Mouse (Mus musculus): ENCODE measurements around the gene Gimap8. TPM values are rescaled to one million over a fixed set of nuclear protein-coding genes. Genes with fewer than 3 reads are reported as not detected.
"Not testable (repeated sequence)": the region's sequence is repeated elsewhere in the genome, so short reads cannot be mapped to it uniquely, and the experiment has no call there.

Gene Gimap8
- polyA plus RNA-seq, 1 experiment = 1.3 TPM

DNA sequence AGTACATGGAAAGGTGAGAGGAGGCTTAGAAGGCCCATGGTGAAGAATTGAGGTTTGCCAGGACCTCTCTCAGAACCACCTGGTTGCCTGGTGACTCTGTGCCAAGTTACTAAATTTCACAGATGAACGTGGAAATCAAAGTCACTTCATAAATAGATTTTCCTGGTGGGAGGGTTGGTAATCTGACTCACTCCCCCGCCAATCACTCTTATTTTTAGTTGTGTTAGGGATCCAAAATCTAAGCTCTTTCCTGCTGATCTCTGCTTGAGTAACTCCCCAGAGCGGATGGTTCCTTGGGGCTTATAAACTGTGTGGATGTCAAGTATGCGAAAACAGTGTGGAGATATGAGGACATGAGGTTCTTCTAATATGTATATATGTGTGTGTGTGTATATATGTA is 35.2 kb downstream of the Gimap8 start:
- TF ChIP-seq POLR2A (IDR thresholded peaks at IDR 0.05; ENCODE audit: borderline replicate concordance, insufficient read depth, low read length) (no peak), CTCF (IDR thresholded peaks at IDR 0.05; ENCODE audit: borderline replicate concordance, insufficient read depth, low read depth, low read length) (no peak)
- Histone ChIP-seq H3K27ac (ENCODE audit: insufficient read depth, low read length) (no peak overlapping the region), H3K4me1 (ENCODE audit: control insufficient read depth, insufficient read depth, low read length) (no peaks in the 10 kb centered on the region; the same call in 1 of the 2 replicates), H3K27me3 (ENCODE audit: control insufficient read depth, insufficient read depth, low read length) (no peaks in the 10 kb centered on the region), H3K4me3 (replicated peaks; ENCODE audit: insufficient read depth, low read depth, low read length) (no peak overlapping the region)
- 17% methylated on average over 4 of the region's 4 CpGs for WGBS
- DNase-seq = peak in 1 of 2 experiments; percentile 4

DNA sequence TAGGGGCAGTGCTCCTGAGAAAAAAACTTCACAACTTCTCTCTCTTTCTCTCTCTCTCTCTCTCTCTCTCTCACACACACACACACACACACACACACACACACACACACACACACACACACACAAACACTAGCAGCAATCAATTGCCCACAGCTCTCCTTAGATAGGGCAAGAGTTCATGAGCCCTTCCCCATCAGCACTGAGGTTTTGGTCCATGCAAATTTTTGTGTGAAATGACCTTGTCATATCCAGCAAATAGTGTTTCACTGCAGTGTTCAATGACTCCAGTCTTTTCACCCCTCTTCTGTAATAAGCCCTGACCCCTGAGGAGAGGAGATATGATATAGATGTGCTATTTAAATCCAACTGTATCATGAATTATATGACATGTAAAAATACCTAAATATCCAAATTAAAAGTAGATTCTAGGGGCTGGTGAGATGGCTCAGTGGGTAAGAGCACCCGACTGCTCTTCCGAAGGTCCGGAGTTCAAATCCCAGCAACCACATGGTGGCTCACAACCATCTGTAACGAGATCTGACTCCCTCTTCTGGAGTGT is 36.3 kb downstream of the Gimap8 start:
- not testable (repeated sequence) for H3K4me1 ChIP-seq (ENCODE audit: control insufficient read depth, insufficient read depth, low read length); DNase-seq; H3K4me3 ChIP-seq (replicated peaks; ENCODE audit: insufficient read depth, low read depth, low read length); H3K27me3 ChIP-seq (ENCODE audit: control insufficient read depth, insufficient read depth, low read length); H3K27ac ChIP-seq (ENCODE audit: insufficient read depth, low read length)
- WGBS = 100% methylated on average over 4 of the region's 4 CpGs

DNA sequence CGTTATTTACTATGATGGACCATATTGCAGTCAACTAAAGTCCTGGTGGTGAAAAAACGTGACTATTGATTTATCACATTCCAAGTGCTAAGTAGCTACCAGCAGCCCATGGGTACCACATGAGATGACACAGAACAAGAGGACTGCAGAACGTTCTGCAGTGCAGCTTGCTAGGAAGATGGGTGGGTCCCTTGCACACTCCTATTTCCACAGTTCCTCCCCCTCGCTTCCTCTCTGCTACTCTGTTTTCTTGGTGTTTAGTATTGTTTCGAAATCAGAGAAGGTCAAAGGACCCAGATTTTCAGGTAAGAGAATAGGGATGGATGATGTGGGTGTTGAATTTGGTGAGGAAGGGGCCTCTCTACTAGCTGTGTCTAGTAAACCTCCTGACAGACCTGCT is 37.3 kb downstream of the Gimap8 start, which contains the start of gene Gimap4:
Gimap4 (plus strand) TSS at position 231 of the 400 bp plus-strand sequence.
- no peak for DNase-seq
- Histone ChIP-seq H3K4me3 (replicated peaks; ENCODE audit: insufficient read depth, low read depth, low read length) (no peak within 1 kb of the TSS), H3K4me1 (ENCODE audit: control insufficient read depth, insufficient read depth, low read length) (no peaks in the 10 kb centered on the region; the same call in 1 of the 2 replicates), H3K27me3 (ENCODE audit: control insufficient read depth, insufficient read depth, low read length) (no peaks in the 10 kb centered on the region), H3K27ac (ENCODE audit: insufficient read depth, low read length) (no peak within 1 kb of the TSS)
- no peak for TF ChIP-seq CTCF (IDR thresholded peaks at IDR 0.05; ENCODE audit: borderline replicate concordance, insufficient read depth, low read depth, low read length)
- no peak for TF ChIP-seq POLR2A (IDR thresholded peaks at IDR 0.05; ENCODE audit: borderline replicate concordance, insufficient read depth, low read length)
- WGBS = 82% methylated on average over 5 of the region's 5 CpGs

DNA sequence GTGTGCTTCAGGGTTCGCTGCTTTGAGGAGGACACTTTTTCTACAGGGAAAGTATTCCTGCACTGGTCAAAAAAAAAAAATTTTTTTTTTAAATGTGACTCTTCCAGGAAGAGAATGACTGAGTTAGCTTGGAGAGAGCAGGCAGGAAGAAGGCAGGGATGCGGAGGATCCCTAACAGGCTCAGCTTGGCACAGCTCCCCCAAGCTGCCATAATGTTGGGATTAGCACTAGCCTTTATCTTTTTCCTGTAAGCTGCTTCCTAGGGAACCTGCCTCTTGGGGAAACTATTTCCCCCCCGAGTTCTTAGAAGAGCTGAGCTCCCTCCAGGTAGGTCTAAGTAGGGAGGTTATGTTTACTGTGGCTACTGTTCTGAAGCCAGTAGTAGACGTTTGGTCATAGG is 37.8 kb downstream of the Gimap8 start:
- 62% methylated on average over 4 of the region's 4 CpGs for WGBS
- H3K4me1 ChIP-seq (ENCODE audit: control insufficient read depth, insufficient read depth, low read length) = no peaks in the 10 kb centered on the region; the same call in 1 of the 2 replicates
- no peaks in the 10 kb centered on the region for H3K27me3 ChIP-seq (ENCODE audit: control insufficient read depth, insufficient read depth, low read length)
- H3K4me3 ChIP-seq (replicated peaks; ENCODE audit: insufficient read depth, low read depth, low read length) = no peak overlapping the region
- H3K27ac ChIP-seq (ENCODE audit: insufficient read depth, low read length) = no peak overlapping the region
- no peak for DNase-seq
- no peak for TF ChIP-seq POLR2A (IDR thresholded peaks at IDR 0.05; ENCODE audit: borderline replicate concordance, insufficient read depth, low read length)
- TF ChIP-seq CTCF (IDR thresholded peaks at IDR 0.05; ENCODE audit: borderline replicate concordance, insufficient read depth, low read depth, low read length) = no peak

DNA sequence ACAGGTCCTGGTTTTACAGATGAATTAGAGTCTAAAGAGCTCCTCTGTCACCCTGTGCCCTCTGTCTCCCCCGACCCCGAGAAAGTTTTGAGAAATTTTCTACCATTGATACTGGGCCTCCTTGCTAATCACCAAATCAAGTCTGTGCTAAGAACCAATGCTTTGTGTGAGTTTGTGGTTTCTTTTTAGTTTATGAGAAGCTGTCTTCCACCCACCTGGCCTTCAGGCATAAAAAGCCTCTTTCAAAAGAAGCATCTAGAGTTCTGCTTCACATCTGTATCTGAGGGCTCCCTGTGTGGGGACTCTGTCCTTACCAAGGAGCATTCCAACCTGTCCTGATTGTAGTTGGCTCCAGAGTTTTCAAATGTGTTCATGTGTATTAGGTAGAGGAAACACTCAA is 38.2 kb downstream of the Gimap8 start:
- Histone ChIP-seq H3K27me3 (ENCODE audit: control insufficient read depth, insufficient read depth, low read length) (no peaks in the 10 kb centered on the region), H3K27ac (ENCODE audit: insufficient read depth, low read length) (no peak overlapping the region), H3K4me3 (replicated peaks; ENCODE audit: insufficient read depth, low read depth, low read length) (no peak overlapping the region), H3K4me1 (ENCODE audit: control insufficient read depth, insufficient read depth, low read length) (no peaks in the 10 kb centered on the region; the same call in 1 of the 2 replicates)
- DNase-seq = no peak
- no peak for TF ChIP-seq POLR2A (IDR thresholded peaks at IDR 0.05; ENCODE audit: borderline replicate concordance, insufficient read depth, low read length)
- TF ChIP-seq CTCF (IDR thresholded peaks at IDR 0.05; ENCODE audit: borderline replicate concordance, insufficient read depth, low read depth, low read length) = no peak
- WGBS = 77% methylated on average over 2 of the region's 2 CpGs

DNA sequence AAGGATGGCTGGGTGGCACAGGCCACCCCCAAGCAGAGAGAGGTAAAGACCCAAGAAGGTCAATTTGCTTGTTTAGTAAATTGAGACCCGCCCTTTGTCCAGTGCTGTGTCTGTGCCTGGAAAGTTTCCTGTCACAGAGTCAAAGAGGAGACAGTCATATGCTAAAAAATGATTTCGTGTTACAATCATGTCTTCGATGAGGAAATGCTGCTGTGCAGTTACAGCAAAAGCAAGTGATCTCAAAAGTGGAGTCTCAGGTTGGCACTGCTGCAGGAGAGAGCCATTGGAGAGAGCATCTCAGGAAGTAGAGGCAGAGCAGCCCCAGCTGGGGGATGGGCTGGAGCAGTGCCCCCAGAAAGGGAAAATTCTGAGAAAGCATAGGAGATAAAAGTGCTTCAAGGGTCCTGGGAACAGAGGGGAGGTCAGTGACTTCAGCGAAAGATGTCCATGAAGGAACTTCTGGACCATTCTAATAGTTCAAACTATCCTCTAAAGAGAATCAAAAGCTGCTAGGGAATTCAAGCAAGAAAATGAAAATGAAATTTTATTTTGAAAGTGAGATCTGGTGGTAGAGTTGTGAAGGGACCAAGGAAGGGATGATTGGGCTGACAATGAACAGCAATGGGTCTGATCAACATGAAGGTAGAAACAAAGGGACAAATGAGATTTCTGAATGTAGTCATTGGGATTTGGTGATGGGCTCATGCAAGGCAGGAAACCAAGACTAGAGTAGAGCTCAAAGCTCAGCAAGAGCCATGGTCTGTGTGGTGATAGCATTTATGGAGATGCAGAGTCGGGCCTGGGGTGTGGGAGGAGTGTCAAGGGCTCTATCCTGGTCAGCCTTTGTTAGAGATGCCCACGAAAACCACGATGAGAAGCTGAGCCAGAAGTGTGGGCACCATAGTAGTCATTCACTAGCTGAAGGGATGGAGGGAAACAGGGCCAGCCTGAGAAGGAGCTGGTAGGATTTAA is 38.9 kb downstream of the Gimap8 start:
- H3K4me1 ChIP-seq (ENCODE audit: control insufficient read depth, insufficient read depth, low read length) = no peaks in the 10 kb centered on the region; the same call in 1 of the 2 replicates
- no peaks in the 10 kb centered on the region for H3K27me3 ChIP-seq (ENCODE audit: control insufficient read depth, insufficient read depth, low read length)
- TF ChIP-seq CTCF (IDR thresholded peaks at IDR 0.05; ENCODE audit: borderline replicate concordance, insufficient read depth, low read depth, low read length) = no peak
- no peak for TF ChIP-seq POLR2A (IDR thresholded peaks at IDR 0.05; ENCODE audit: borderline replicate concordance, insufficient read depth, low read length)
- DNase-seq = no peak
- H3K27ac ChIP-seq (ENCODE audit: insufficient read depth, low read length) = no peak overlapping the region
- 87% methylated on average over 7 of the region's 7 CpGs for WGBS
- H3K4me3 ChIP-seq (replicated peaks; ENCODE audit: insufficient read depth, low read depth, low read length) = no peak overlapping the region

DNA sequence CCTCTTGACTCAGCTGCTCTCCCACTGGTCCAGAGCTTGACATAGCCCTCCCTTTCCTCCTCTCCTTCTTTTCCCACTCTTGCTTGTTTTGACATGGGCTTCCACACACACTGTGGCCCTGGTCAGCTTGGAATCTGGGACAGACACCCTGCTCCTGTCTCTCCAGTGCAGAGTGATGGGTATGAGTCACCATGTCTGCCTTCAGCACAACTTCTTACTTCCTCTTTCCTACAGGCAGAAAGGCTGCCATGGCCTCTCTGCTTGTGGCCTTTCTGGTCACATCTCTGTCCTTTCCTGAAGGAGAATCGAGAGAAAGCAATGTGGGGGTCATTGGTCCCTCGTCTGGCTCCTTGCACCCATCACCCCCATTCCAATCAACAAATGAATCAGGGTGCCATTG is 40.0 kb downstream of the Gimap8 start:
- no peak for TF ChIP-seq POLR2A (IDR thresholded peaks at IDR 0.05; ENCODE audit: borderline replicate concordance, insufficient read depth, low read length)
- no peak overlapping the region for H3K4me3 ChIP-seq (replicated peaks; ENCODE audit: insufficient read depth, low read depth, low read length)
- WGBS = 72% methylated on average over 2 of the region's 2 CpGs
- DNase-seq = no peak
- no peak overlapping the region for H3K27ac ChIP-seq (ENCODE audit: insufficient read depth, low read length)
- H3K4me1 ChIP-seq (ENCODE audit: control insufficient read depth, insufficient read depth, low read length) = no peaks in the 10 kb centered on the region; the same call in 1 of the 2 replicates
- H3K27me3 ChIP-seq (ENCODE audit: control insufficient read depth, insufficient read depth, low read length) = no peaks in the 10 kb centered on the region

DNA sequence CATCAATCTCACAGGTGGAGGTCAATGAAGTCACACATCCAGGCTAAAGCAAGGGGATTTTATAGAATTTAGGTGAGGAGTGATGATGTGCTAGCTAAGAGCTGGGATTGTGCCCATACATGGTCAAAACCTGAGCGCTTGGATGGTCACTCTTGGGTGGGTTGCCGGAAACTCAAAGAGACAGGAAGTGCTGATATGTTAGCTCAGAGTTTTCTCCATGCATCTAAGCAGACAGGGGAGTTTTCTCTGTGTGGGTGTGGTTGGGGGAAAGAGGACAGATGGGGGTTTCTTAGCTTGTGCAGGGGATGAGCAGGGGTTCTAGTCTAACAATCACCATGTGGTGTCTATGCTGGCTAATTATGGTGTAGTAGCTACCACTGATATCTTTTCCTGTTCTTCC is 42.3 kb downstream of the Gimap8 start:
- TF ChIP-seq POLR2A (IDR thresholded peaks at IDR 0.05; ENCODE audit: borderline replicate concordance, insufficient read depth, low read length) (no peak), CTCF (IDR thresholded peaks at IDR 0.05; ENCODE audit: borderline replicate concordance, insufficient read depth, low read depth, low read length) (no peak)
- H3K4me1 ChIP-seq (ENCODE audit: control insufficient read depth, insufficient read depth, low read length) = no peaks in the 10 kb centered on the region
- WGBS = 94% methylated on average over 2 of the region's 2 CpGs

More for the DNA sequence above, 42.3 kb downstream of the Gimap8 start:
- no peak overlapping the region for H3K4me3 ChIP-seq (replicated peaks; ENCODE audit: insufficient read depth, low read depth, low read length)
- no peaks in the 10 kb centered on the region for H3K27me3 ChIP-seq (ENCODE audit: control insufficient read depth, insufficient read depth, low read length)
- no peak for DNase-seq
- H3K27ac ChIP-seq (ENCODE audit: insufficient read depth, low read length) = no peak overlapping the region

All from cerebellum, adult 2 months (tissue).